Mouse (Mus musculus) kidney, adult 2 months (tissue): ENCODE measurements around the gene Satb2.

Experiments used
- CTCF ChIP-seq: fragments of 200-500 bp; conservative IDR thresholded peaks from 2 replicates; pipeline ENCODE4 v1.5.1; 2011; ENCODE audit warnings: low read depth, mild to moderate bottlenecking, control low read depth, low read length, moderate library complexity, mixed read lengths; ENCODE audit not compliant: insufficient read depth, insufficient read length
- POLR2A ChIP-seq: fragments of 200-500 bp; IDR thresholded peaks from one replicate; pipeline ENCODE4 v1.6.1; 2011; ENCODE audit warnings: low read depth, low read length, control low read depth

GRCm38 (mm10) chr1:56957942-56958341 lies 20.5 kb downstream of the Satb2 start:
- no peak for TF ChIP-seq CTCF
- no peak for TF ChIP-seq POLR2A
